Mouse (Mus musculus) forebrain, postnatal 0 days (tissue): ENCODE data around the gene Nxph1. TPM values are rescaled to one million over a fixed set of nuclear protein-coding genes. Genes with fewer than 3 reads are reported as not detected.

Experiments
- ATAC-seq: fragments of 200-750 bp; cut with Nextera tagmentation; 2 replicates; pipeline ENCODE4 v1.8.0; 2017; ENCODE audit warnings: mild to moderate bottlenecking, moderate library complexity
- DNase-seq: peaks from one replicate; pipeline ENCODE4 v3.0.0-alpha.2; 2015
- H3K27ac ChIP-seq: fragments of 300-500 bp; sonication (generic); 2 replicates; pipeline ENCODE4 v1.5.1; 2014; ENCODE audit warnings: low read depth, mild to moderate bottlenecking, antibody characterized with exemption, low read length, moderate library complexity, mixed read lengths
- H3K27me3 ChIP-seq: fragments of 300-500 bp; sonication (generic); 2 replicates; pipeline ENCODE4 v1.6.1; 2014; ENCODE audit warnings: mild to moderate bottlenecking, low read length, mixed read lengths; ENCODE audit not compliant: insufficient read depth
- H3K36me3 ChIP-seq: fragments of 300-500 bp; sonication (generic); 2 replicates; pipeline ENCODE4 v1.6.1; 2014; ENCODE audit warnings: mild to moderate bottlenecking, moderate library complexity; ENCODE audit not compliant: insufficient read depth
- H3K4me1 ChIP-seq: fragments of 300-500 bp; sonication (generic); 2 replicates; pipeline ENCODE4 v1.6.1; 2014; ENCODE audit warnings: antibody characterized with exemption; ENCODE audit not compliant: insufficient read depth
- H3K4me2 ChIP-seq: fragments of 300-500 bp; sonication (generic); 2 replicates; pipeline ENCODE4 v1.6.1; 2014; ENCODE audit warnings: low read depth, mild to moderate bottlenecking, moderate library complexity
- H3K4me3 ChIP-seq: fragments of 300-500 bp; sonication (generic); 2 replicates; pipeline ENCODE4 v1.5.1; 2014; ENCODE audit warnings: low read depth, low read length, mixed read lengths
- H3K9ac ChIP-seq: fragments of 300-500 bp; sonication (generic); 2 replicates; pipeline ENCODE4 v1.6.1; 2014; ENCODE audit warnings: mild to moderate bottlenecking
- H3K9me3 ChIP-seq: fragments of 300-500 bp; sonication (generic); 2 replicates; pipeline ENCODE4 v1.6.1; 2016; ENCODE audit warnings: low read length
- CTCF ChIP-seq: sonication (generic); IDR thresholded peaks from 2 replicates; pipeline ENCODE4 v1.5.1; 2016; ENCODE audit warnings: antibody characterized with exemption, control low read depth, low read depth
- whole genome bisulfite sequencing: fragments of 180-500 bp; shearing (Covaris S2); extraction: QIAGEN DNeasy Blood & Tissue Kit; methylation state at CpG from one replicate; pipeline ENCODE4 v1.1.7; 2014; 5-methylcytosine and 5-hydroxymethylcytosine counted together
- polyA plus RNA-seq: library from polyadenylated mRNA; unstranded; fragments of >200 nt; fragmentation: Nextera tagmentation; extraction: Ambion mirVana; gene quantifications from 2 replicates; pipeline ENCODE4 v1.2.1, GENCODE M21; 2015
- total RNA-seq: library from RNA; depleted of rRNA; stranded (reverse); fragments of >200 nt; gene quantifications from 2 replicates; pipeline ENCODE4 v1.2.3, GENCODE M21; 2014

Nxph1 gene
- total and polyA plus RNA-seq, 2 experiments from 2014 or later, result 59.5 to 78.8 TPM

DNA sequence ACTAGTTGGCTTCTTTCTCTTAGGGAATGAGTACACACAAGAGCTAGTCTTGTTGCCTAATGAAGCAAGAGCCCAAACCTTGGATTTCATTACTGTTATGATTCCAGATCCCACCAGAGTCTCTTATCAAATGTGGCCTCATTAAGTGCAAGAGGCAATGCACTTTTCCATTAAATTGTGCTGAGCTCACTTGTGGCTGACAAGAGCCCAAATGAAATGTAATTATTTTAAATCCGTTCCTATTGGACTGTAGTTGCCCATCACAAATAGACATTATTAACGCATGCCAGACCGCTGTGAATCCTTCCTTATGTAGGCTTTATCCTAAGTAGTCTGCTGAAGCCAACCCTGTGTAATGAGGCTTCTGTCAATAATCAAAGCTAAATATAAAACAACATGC is 118.2 kb downstream of the Nxph1 start:
- TF ChIP-seq CTCF, result no peak
- Histone ChIP-seq H3K4me1 (no peaks in the 10 kb centered on the region), H3K27me3 (no peaks in the 10 kb centered on the region), H3K36me3 (no peaks in the 10 kb centered on the region), H3K4me2 (no peak overlapping the region), H3K9ac (no peak overlapping the region), H3K27ac (no peak overlapping the region), H3K4me3 (no peak overlapping the region), H3K9me3 (no peaks in the 10 kb centered on the region)
- 16% methylated on average over 3 of the region's 3 CpGs for WGBS
- no peak for ATAC-seq
- DNase-seq, result no peak

DNA sequence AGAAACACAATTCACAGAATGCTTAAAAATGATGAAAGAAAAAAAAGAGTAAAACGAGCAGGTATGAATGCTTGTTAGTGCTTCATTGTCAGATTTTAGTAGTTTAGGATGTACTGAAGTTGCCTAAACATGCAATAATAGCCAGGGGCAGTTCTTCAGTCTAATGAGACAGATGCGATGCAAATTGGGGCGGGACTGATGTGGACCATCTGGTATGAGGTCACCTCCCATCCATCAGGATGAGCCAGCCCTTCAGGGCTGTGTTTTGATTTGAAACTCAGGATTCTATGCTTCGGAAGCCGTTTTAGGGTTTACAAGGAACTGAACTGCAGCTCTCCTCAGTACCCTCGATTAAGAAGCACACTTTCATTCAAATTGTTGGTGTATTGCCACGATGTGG is 121.7 kb downstream of the Nxph1 start:
- H3K36me3 ChIP-seq, result no peaks in the 10 kb centered on the region
- no peak overlapping the region for H3K4me3 ChIP-seq
- 62% methylated on average over 7 of the region's 7 CpGs for WGBS
- ATAC-seq (no peak), DNase-seq (no peak)
- H3K4me1 ChIP-seq, result no peaks in the 10 kb centered on the region
- H3K9ac ChIP-seq, result no peak overlapping the region
- no peak overlapping the region for H3K4me2 ChIP-seq
- no peak overlapping the region for H3K27ac ChIP-seq
- H3K9me3 ChIP-seq, result no peaks in the 10 kb centered on the region
- no peaks in the 10 kb centered on the region for H3K27me3 ChIP-seq
- no peak for TF ChIP-seq CTCF

DNA sequence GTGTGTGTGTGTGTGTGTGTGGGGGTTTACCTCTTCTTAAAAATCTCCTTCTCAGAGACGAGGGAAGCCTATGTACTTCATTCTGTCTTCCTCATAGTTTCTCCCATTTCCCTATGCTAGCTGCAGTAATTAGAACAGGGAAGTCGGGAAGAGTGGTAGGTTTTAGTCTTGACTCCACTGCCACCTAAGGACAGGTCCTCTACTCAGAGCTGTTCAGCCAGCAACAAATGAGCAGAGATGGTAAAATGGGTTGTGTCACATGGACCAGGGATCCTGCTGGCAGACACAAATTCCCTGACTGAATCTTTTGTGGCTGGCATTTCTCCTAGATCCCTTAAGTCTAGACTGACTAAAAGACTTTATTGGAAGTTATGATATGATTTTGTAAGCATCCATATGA is 128.2 kb downstream of the Nxph1 start:
- Histone ChIP-seq H3K4me2 (no peak overlapping the region), H3K9me3 (no peaks in the 10 kb centered on the region), H3K4me3 (no peak overlapping the region), H3K9ac (no peak overlapping the region), H3K4me1 (no peaks in the 10 kb centered on the region; the same call in 1 of the 2 replicates), H3K27me3 (no peaks in the 10 kb centered on the region), H3K27ac (no peak overlapping the region), H3K36me3 (no peaks in the 10 kb centered on the region)
- DNase-seq (no peak), ATAC-seq (peak; percentile 28; the same call in 1 of the 2 replicates)
- no peak for TF ChIP-seq CTCF
- WGBS, result 61% methylated on average over 2 of the region's 2 CpGs

DNA sequence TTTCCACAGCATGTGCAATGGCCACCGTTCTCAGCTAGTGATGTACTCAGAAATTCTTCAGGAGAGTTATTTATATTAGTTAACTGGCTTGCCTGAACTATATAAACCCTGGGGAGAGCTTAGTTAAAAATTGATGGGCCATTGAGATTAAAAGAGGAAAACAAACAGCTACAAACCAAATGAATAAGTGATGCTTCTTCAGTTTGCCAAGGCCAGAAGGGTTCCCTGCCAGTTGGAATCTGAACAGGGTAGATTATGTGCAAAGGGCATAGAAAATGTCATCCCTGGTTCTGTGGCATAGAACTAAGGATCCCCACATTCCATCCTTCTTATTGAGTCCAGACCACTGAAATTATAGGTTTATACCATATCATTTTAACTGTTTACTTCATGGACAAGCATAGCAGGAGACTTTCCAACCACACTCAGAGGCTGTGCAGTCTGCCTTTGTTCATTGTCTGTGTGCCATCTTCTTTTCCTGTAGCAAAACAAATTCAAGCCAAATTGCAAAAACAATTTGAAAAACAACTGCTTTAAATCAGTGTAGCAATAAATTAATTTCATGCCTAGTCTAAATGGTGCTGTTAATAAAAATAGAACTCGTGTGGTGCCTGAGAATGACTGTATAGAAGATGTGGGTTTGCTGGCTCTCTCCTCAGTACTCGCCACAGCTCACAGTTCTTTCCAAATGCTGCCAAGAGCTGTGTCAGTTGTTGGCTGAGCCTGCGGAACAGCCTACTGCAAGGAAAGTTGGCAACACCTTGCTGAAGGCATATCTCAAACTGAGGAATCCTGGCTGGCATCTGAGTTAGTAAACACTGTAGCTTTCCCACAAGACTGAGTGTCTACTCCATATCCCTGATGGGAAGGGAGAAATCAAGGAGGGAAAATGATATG is 129.8 kb downstream of the Nxph1 start:
- no peak for TF ChIP-seq CTCF
- Histone ChIP-seq H3K27me3 (no peaks in the 10 kb centered on the region), H3K4me2 (no peak overlapping the region), H3K4me1 (no peaks in the 10 kb centered on the region; the same call in 1 of the 2 replicates), H3K4me3 (no peak overlapping the region), H3K9ac (no peak overlapping the region), H3K36me3 (no peaks in the 10 kb centered on the region), H3K9me3 (no peaks in the 10 kb centered on the region), H3K27ac (no peak overlapping the region)
- DNase-seq (peak; percentile 79), ATAC-seq (peak; percentile 90)
- 51% methylated on average over 4 of the region's 4 CpGs for WGBS

DNA sequence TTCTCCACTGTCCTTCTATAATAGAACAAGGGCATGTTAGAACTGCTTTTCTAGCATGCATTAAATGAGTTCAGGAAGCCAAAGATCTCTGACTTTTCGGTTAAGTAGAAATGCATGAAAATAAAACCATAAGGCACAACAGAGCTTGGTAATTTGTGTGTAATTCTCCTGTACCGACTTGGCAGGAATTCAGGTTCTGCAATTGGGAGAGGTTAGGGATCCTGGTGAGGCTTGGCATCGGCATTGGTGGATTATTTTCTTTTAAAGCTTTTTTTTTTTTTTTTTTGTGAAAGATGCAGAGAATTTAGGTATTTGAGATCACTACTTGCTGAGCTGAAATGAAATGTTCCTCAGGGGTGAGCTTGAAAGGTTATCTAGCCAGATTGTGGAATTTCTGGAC is 135.6 kb downstream of the Nxph1 start:
- DNase-seq, result no peak
- Histone ChIP-seq H3K4me1 (no peaks in the 10 kb centered on the region), H3K4me2 (no peak overlapping the region), H3K4me3 (no peak overlapping the region), H3K9me3 (no peaks in the 10 kb centered on the region), H3K9ac (no peak overlapping the region), H3K27ac (no peak overlapping the region), H3K27me3 (no peaks in the 10 kb centered on the region), H3K36me3 (no peaks in the 10 kb centered on the region)
- ATAC-seq, result no peak
- no peak for TF ChIP-seq CTCF
- 70% methylated on average over 3 of the region's 3 CpGs for WGBS

DNA sequence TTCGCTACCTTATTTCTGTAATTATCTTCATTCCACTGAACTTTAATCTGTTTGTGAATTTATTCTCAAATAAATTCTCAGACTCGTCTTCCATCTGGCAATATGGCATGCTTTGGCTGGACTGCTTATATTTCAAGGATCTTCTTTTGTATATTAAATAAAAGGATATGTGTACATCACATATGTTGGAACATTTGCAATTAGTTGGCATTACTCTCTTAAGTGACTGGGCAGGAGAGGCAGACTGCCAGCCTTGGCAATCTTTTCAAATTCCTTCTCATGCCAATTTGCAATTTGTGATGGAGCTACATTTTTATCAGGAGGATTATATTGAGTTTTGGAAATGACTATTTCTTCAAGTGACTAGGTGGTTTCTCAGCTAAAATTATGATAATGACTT is 149.1 kb downstream of the Nxph1 start:
- peak; percentile 41 for DNase-seq
- H3K4me2 ChIP-seq, result no peak overlapping the region
- ATAC-seq, result no peak
- H3K36me3 ChIP-seq, result no peaks in the 10 kb centered on the region
- 50% methylated on average over 2 of the region's 2 CpGs for WGBS
- H3K27ac ChIP-seq, result no peak overlapping the region
- H3K9ac ChIP-seq, result no peak overlapping the region
- no peak overlapping the region for H3K4me3 ChIP-seq
- no peak for TF ChIP-seq CTCF
- no peaks in the 10 kb centered on the region for H3K27me3 ChIP-seq
- no peaks in the 10 kb centered on the region for H3K9me3 ChIP-seq
- H3K4me1 ChIP-seq, result no peaks in the 10 kb centered on the region

DNA sequence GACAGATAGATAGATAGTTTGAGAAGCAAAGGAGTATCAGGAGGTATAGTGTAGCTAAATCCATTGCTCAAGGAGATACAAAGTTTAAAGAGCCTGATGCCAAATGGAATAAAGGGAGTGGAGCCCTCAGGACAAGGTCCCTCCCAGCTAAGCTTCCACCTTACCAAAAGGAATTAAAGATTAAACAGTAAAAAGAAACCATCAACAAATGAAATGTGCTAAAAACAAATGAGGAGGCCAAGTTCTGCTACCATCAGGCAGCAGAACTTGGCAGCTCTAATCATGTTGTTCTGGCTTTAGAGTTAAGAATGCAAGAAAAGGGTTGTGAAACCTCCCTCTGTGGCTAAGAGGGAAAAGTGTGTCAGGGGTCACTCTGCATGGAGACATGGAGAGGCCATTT is 159.1 kb downstream of the Nxph1 start:
- Histone ChIP-seq H3K4me1 (no peaks in the 10 kb centered on the region), H3K36me3 (no peaks in the 10 kb centered on the region), H3K9me3 (no peaks in the 10 kb centered on the region), H3K4me2 (no peak overlapping the region), H3K27ac (no peak overlapping the region), H3K4me3 (no peak overlapping the region), H3K27me3 (no peaks in the 10 kb centered on the region), H3K9ac (no peak overlapping the region)
- DNase-seq (no peak), ATAC-seq (no peak)
- no peak for TF ChIP-seq CTCF
